Mouse (Mus musculus): ENCODE measurements around the gene Tenm4. TPM values are rescaled to one million over a fixed set of nuclear protein-coding genes. Genes with fewer than 3 reads are reported as not detected.

The Tenm4 gene
- polyA plus RNA-seq, 2 experiments from 2014 or later: 0.45 TPM; not detected in 1

- ATAC-seq: no peak
Observed at GRCm38 (mm10) chr7:96414290-96415055, 243.4 kb downstream of the Tenm4 start.

- no peak for ATAC-seq
Observed at GRCm38 (mm10) chr7:96417251-96418004, 246.4 kb downstream of the Tenm4 start.

- no peak for ATAC-seq
Observed at GRCm38 (mm10) chr7:96418146-96418545, 247.1 kb downstream of the Tenm4 start.

GRCm38 (mm10) chr7:96420045-96420444 lies 249.0 kb downstream of the Tenm4 start:
- ATAC-seq: no peak

GRCm38 (mm10) chr7:96420926-96421605 lies 250.0 kb downstream of the Tenm4 start:
- no peak for ATAC-seq

GRCm38 (mm10) chr7:96426954-96427353 lies 255.9 kb downstream of the Tenm4 start:
- no peak for ATAC-seq

- no peak for ATAC-seq
Observed at GRCm38 (mm10) chr7:96433307-96433706, 262.3 kb downstream of the Tenm4 start.

- no peak for ATAC-seq
Observed at GRCm38 (mm10) chr7:96438392-96438791, 267.3 kb downstream of the Tenm4 start.

GRCm38 (mm10) chr7:96440161-96440707 lies 269.2 kb downstream of the Tenm4 start:
- no peak for ATAC-seq

GRCm38 (mm10) chr7:96445771-96446170 lies 274.7 kb downstream of the Tenm4 start:
- no peak for ATAC-seq

- ATAC-seq: no peak
Observed at GRCm38 (mm10) chr7:96447806-96448397, 276.9 kb downstream of the Tenm4 start.

- no peak for ATAC-seq
Observed at GRCm38 (mm10) chr7:96455957-96456356, 284.9 kb downstream of the Tenm4 start.

GRCm38 (mm10) chr7:96456618-96457017 lies 285.6 kb downstream of the Tenm4 start:
- ATAC-seq: no peak

- ATAC-seq: no peak
Observed at GRCm38 (mm10) chr7:96457891-96458290, 286.8 kb downstream of the Tenm4 start.

GRCm38 (mm10) chr7:96458992-96459391 lies 287.9 kb downstream of the Tenm4 start:
- ATAC-seq: no peak

- no peak for ATAC-seq
Observed at GRCm38 (mm10) chr7:96466761-96467160, 295.7 kb downstream of the Tenm4 start.

- no peak for ATAC-seq
Observed at GRCm38 (mm10) chr7:96470821-96471220, 299.8 kb downstream of the Tenm4 start.

GRCm38 (mm10) chr7:96474560-96475089 lies 303.6 kb downstream of the Tenm4 start:
- ATAC-seq: no peak

- no peak for ATAC-seq
Observed at GRCm38 (mm10) chr7:96476987-96477613, 306.1 kb downstream of the Tenm4 start.

- ATAC-seq: no peak
Observed at GRCm38 (mm10) chr7:96479139-96479538, 308.1 kb downstream of the Tenm4 start.

- no peak for ATAC-seq
Observed at GRCm38 (mm10) chr7:96480351-96480983, 309.4 kb downstream of the Tenm4 start.

Measured in activated CD4-positive, CD25-positive, alpha-beta regulatory T cell, adult 4 months (primary cell).